In genomic region chr13:36224431-36224830, GRCm38 (mm10) we compare ENCODE assay signal across 30 mouse cellular contexts.
DNase-seq lines count a peak whose midpoint lies in the region; ATAC-seq and TF ChIP-seq lines count a peak whose summit lies in the region.
"Had no signal": no experiment of that assay in that cellular context is flagged by ENCODE, and none has a peak within 500 bp of the region (broad histone marks: within the 10 kb centered on the region; RNA-seq: fewer than 3 reads in every experiment).

No protein-coding gene starts in this region.

- no peak overlapping the region for H3K4me3 ChIP-seq in liver, adult 2 months (ENCODE audit: insufficient read depth, low read depth, low read length)
- H3K4me3 ChIP-seq in liver, embryonic 12.5 days: no peak overlapping the region
- H3K4me3 ChIP-seq: erythroblast, embryonic 14.5 days; heart, embryonic 13.5 days; hindbrain, embryonic 15.5 days; limb, embryonic 15.5 days; megakaryocyte, embryonic 14.5 days; midbrain, embryonic 13.5 days; neural tube, embryonic 13.5 days; stomach, embryonic 15.5 days had no signal

- no peak overlapping the region for H3K4me2 ChIP-seq in liver, embryonic 12.5 days
- H3K4me2 ChIP-seq: heart, embryonic 13.5 days; hindbrain, embryonic 15.5 days; limb, embryonic 15.5 days; midbrain, embryonic 13.5 days; neural tube, embryonic 13.5 days; stomach, embryonic 15.5 days had no signal

- no peaks in the 10 kb centered on the region for H3K9me3 ChIP-seq in liver, embryonic 12.5 days (replicated peaks)
- H3K9me3 ChIP-seq: G1E; heart, embryonic 13.5 days; hindbrain, embryonic 15.5 days; limb, embryonic 15.5 days; megakaryocyte, embryonic 14.5 days; midbrain, embryonic 13.5 days; neural tube, embryonic 13.5 days; stomach, embryonic 15.5 days had no signal

- H3K9ac ChIP-seq in liver, adult 2 months (ENCODE audit: low read depth, low read length): no peak overlapping the region
- no peak overlapping the region for H3K9ac ChIP-seq in liver, embryonic 12.5 days
- H3K9ac ChIP-seq: forebrain, postnatal 0 days; heart, embryonic 13.5 days; hindbrain, embryonic 15.5 days; limb, embryonic 15.5 days; liver, postnatal 0 days; midbrain, embryonic 13.5 days; neural tube, embryonic 13.5 days; stomach, embryonic 15.5 days had no signal

- ATAC-seq in liver, embryonic 12.5 days: no peak
- ATAC-seq: forebrain, postnatal 0 days; inflammation-experienced regulatory T-cells, adult 6 months; liver, postnatal 0 days; midbrain, embryonic 13.5 days had no signal

- WGBS in liver, adult 2 months: 17% methylated on average over 2 of the region's 2 CpGs
- WGBS in liver, embryonic 12.5 days (ENCODE audit: insufficient replicate concordance): 59% methylated on average over 2 of the region's 2 CpGs

- H3K36me3 ChIP-seq in liver, adult 2 months (ENCODE audit: control insufficient read depth, insufficient read depth, low read length): no peaks in the 10 kb centered on the region
- H3K36me3 ChIP-seq in liver, embryonic 12.5 days: no peaks in the 10 kb centered on the region
- H3K36me3 ChIP-seq: heart, embryonic 13.5 days; hindbrain, embryonic 15.5 days; limb, embryonic 15.5 days; midbrain, embryonic 13.5 days; neural tube, embryonic 13.5 days; stomach, embryonic 15.5 days had no signal

- H3K4me1 ChIP-seq in liver, adult 2 months (ENCODE audit: control insufficient read depth, insufficient read depth, low read length): 0 out of 2 replicates have a peak, but pooled peaks cover 3% of the 10 kb centered on the region
- peaks cover 4% of the 10 kb centered on the region; the same call in 1 of the 2 replicates for H3K4me1 ChIP-seq in liver, embryonic 12.5 days
- H3K4me1 ChIP-seq: hindbrain, embryonic 15.5 days; limb, embryonic 15.5 days; midbrain, embryonic 13.5 days; neural tube, embryonic 13.5 days; stomach, embryonic 15.5 days had no signal

- no peaks in the 10 kb centered on the region; the same call in 1 of the 2 replicates for H3K79me2 ChIP-seq in liver, adult 2 months (ENCODE audit: control insufficient read depth, insufficient read depth, low read length)

- TF ChIP-seq POLR2A in liver, adult 2 months (IDR thresholded peaks at IDR 0.05; ENCODE audit: extremely low read depth, insufficient read depth, low read length): no peak

- no peak overlapping the region for H3K27ac ChIP-seq in liver, adult 2 months (replicated peaks; ENCODE audit: insufficient read depth, low read depth, low read length)
- H3K27ac ChIP-seq in liver, embryonic 12.5 days: no peak overlapping the region
- H3K27ac ChIP-seq: heart, embryonic 13.5 days; hindbrain, embryonic 15.5 days; kidney, postnatal 0 days; limb, embryonic 15.5 days; midbrain, embryonic 13.5 days; neural tube, embryonic 13.5 days; stomach, embryonic 15.5 days had no signal

- peak; percentile 28 for DNase-seq in kidney, adult 11 months
- DNase-seq in kidney, postnatal 4 days: no peak
- peak; percentile 68 for DNase-seq in liver, adult 2 months (ENCODE audit: extremely low read depth, low read depth, low spot score)
- peak; percentile 35 for DNase-seq in adrenal gland, postnatal 10 days
- peak; percentile 50 to 71 for DNase-seq in kidney, postnatal 25 days
- DNase-seq in thymus, postnatal 14 days: no peak
- no peak for DNase-seq in urinary bladder, postnatal 25 days (ENCODE audit: low spot score)
- DNase-seq: cerebellum, adult 2 months; cerebellum, postnatal 14 days; forebrain, postnatal 0 days; gastrocnemius, postnatal 10 days; heart, postnatal 10 days; layer of hippocampus, postnatal 36 days; left cerebral cortex, postnatal 4 days; liver, postnatal 0 days; lung, postnatal 4 days; retina, postnatal 1 day; right cerebral cortex, postnatal 14 days had no signal

- H3K27me3 ChIP-seq in liver, adult 2 months (ENCODE audit: control insufficient read depth, insufficient read depth, low read length): no peaks in the 10 kb centered on the region
- no peaks in the 10 kb centered on the region for H3K27me3 ChIP-seq in liver, embryonic 12.5 days (replicated peaks)
- H3K27me3 ChIP-seq: heart, embryonic 13.5 days; hindbrain, embryonic 15.5 days; limb, embryonic 15.5 days; megakaryocyte, embryonic 14.5 days; midbrain, embryonic 13.5 days; neural tube, embryonic 13.5 days; stomach, embryonic 15.5 days had no signal

- TF ChIP-seq CTCF in liver, adult 2 months (IDR thresholded peaks at IDR 0.05; ENCODE audit: low read depth, low read length): no peak

Comparison
In these comparisons a context has a peak if more than half of its experiments do, and no peak if none do; other contexts are left out.
1. DNase-seq: peak in kidney, adult 11 months (single experiment), liver, adult 2 months (single experiment), adrenal gland, postnatal 10 days (single experiment) and kidney, postnatal 25 days (2 of 2); none in kidney, postnatal 4 days (0 of 2), thymus, postnatal 14 days (single experiment) and urinary bladder, postnatal 25 days (single experiment).